ENCODE assay signal across 10 mouse cellular contexts in the genomic region with DNA sequence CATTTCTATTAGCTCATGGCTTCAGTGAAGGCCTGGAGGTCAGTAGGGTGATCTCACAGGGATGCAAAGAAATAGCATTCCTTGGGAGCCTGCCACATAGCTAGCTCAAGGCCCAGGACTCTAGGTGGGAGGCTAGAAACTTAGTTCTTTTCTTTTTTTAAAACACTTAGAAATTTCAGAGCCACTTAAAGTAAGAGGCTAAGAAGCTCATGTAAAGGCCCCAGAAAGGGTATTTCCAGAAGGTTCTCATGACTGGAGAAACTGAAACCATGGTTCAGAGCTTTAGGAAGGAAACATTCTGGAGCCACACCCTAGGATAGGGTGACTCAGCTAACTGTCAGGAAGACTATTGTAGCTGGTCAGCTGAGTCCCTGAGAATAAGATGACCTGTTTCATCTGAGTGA. TPM values are rescaled to one million over a fixed set of nuclear protein-coding genes. Genes with fewer than 3 reads are reported as not detected.
DNase-seq lines count a peak whose midpoint lies in the region; ATAC-seq and TF ChIP-seq lines count a peak whose summit lies in the region.
"Had no signal": no experiment of that assay in that cellular context is flagged by ENCODE, and none has a peak within 500 bp of the region (broad histone marks: within the 10 kb centered on the region; RNA-seq: fewer than 3 reads in every experiment).

No protein-coding gene starts in this region.

- no peak for DNase-seq in liver, embryonic 14.5 days (ENCODE audit: low read depth in 3 of 3, low spot score in 3 of 3)
- DNase-seq in liver (no peak), ZHBTc4 (ENCODE audit: low read depth, low spot score) (peak; percentile 5)
- DNase-seq in large intestine, adult 2 months (ENCODE audit: low read depth, low spot score): peak; percentile 65
- no peak for DNase-seq in left cerebral cortex, adult 11 months (ENCODE audit: low spot score)
- no peak for DNase-seq in hindbrain, postnatal 0 days (ENCODE audit: low spot score)
- DNase-seq: gastrocnemius, postnatal 36 days had no signal

- no peak for TF ChIP-seq POLR2A in small intestine, adult 2 months (IDR thresholded peaks at IDR 0.05; ENCODE audit: low read depth, low read length)

- no peak overlapping the region for H3K4me3 ChIP-seq in liver, embryonic 14.5 days (ENCODE audit: insufficient read depth in 1 of 2, low read depth in 2 of 2, low read length in 2 of 2)
- no peak overlapping the region for H3K4me3 ChIP-seq in small intestine, adult 2 months (ENCODE audit: low read depth, low read length)
- no peak overlapping the region for H3K4me3 ChIP-seq in hindbrain, postnatal 0 days (ENCODE audit: low read length)
- H3K4me3 ChIP-seq: embryonic facial prominence, embryonic 13.5 days had no signal

- no peak for TF ChIP-seq CTCF in liver, embryonic 14.5 days (IDR thresholded peaks at IDR 0.05; ENCODE audit: low read depth)
- TF ChIP-seq CTCF in small intestine, adult 2 months (IDR thresholded peaks at IDR 0.05; ENCODE audit: extremely low read depth, insufficient read length, insufficient replicate concordance, low read depth, low read length): no peak
- TF ChIP-seq CTCF in hindbrain, postnatal 0 days (IDR thresholded peaks at IDR 0.05; ENCODE audit: low read depth): no peak

- H3K36me3 ChIP-seq in liver, embryonic 14.5 days (replicated peaks; ENCODE audit: control insufficient read depth, insufficient read depth, low read depth): no peaks in the 10 kb centered on the region
- H3K36me3 ChIP-seq in small intestine, adult 2 months (ENCODE audit: control insufficient read depth, insufficient read depth, low read length): no peaks in the 10 kb centered on the region
- no peaks in the 10 kb centered on the region for H3K36me3 ChIP-seq in hindbrain, postnatal 0 days (ENCODE audit: insufficient read depth, low read length)
- H3K36me3 ChIP-seq: embryonic facial prominence, embryonic 13.5 days had no signal

- no peak overlapping the region for H3K4me2 ChIP-seq in liver, embryonic 14.5 days (ENCODE audit: low read depth)
- H3K4me2 ChIP-seq in hindbrain, postnatal 0 days (ENCODE audit: low read depth, low read length): no peak overlapping the region
- H3K4me2 ChIP-seq: embryonic facial prominence, embryonic 13.5 days; midbrain, embryonic 11.5 days had no signal

- no peaks in the 10 kb centered on the region for H3K27me3 ChIP-seq in liver, embryonic 14.5 days (ENCODE audit: control insufficient read depth, insufficient read depth, low read length)
- no peaks in the 10 kb centered on the region for H3K27me3 ChIP-seq in small intestine, adult 2 months (ENCODE audit: control insufficient read depth, insufficient read depth, low read length)
- H3K27me3 ChIP-seq in hindbrain, postnatal 0 days (ENCODE audit: insufficient read depth, low read length): no peaks in the 10 kb centered on the region
- H3K27me3 ChIP-seq: embryonic facial prominence, embryonic 13.5 days had no signal

- H3K27ac ChIP-seq in liver, embryonic 14.5 days: no peak overlapping the region
- peak overlapping the region; percentile 95 for H3K27ac ChIP-seq in small intestine, adult 2 months (ENCODE audit: insufficient read depth, low read depth, low read length)
- no peak overlapping the region for H3K27ac ChIP-seq in hindbrain, postnatal 0 days
- H3K27ac ChIP-seq: embryonic facial prominence, embryonic 13.5 days had no signal

- no peak overlapping the region for H3K9ac ChIP-seq in liver, embryonic 14.5 days (replicated peaks)
- no peak overlapping the region for H3K9ac ChIP-seq in hindbrain, postnatal 0 days (replicated peaks; ENCODE audit: low read length)
- H3K9ac ChIP-seq: embryonic facial prominence, embryonic 13.5 days had no signal

- H3K9me3 ChIP-seq in liver, embryonic 14.5 days (ENCODE audit: control insufficient read depth, low read length): no peaks in the 10 kb centered on the region
- no peaks in the 10 kb centered on the region for H3K9me3 ChIP-seq in hindbrain, postnatal 0 days (ENCODE audit: low read length)
- H3K9me3 ChIP-seq: embryonic facial prominence, embryonic 13.5 days had no signal

- no peak for TF ChIP-seq EP300 in liver, embryonic 14.5 days (IDR thresholded peaks at IDR 0.05; ENCODE audit: low read depth)

- peak; percentile 39; the same call in 1 of the 2 replicates for ATAC-seq in liver, embryonic 14.5 days (ENCODE audit: insufficient read depth)
- no peak for ATAC-seq in hindbrain, postnatal 0 days

- peaks cover 0 to 8% of the 10 kb centered on the region in 2 experiments; a peak in 2 of 4 replicates for H3K4me1 ChIP-seq in liver, embryonic 14.5 days (replicated peaks; ENCODE audit: control insufficient read depth in 2 of 2, insufficient read depth in 2 of 2, low read length in 1 of 2)
- peaks cover 23% of the 10 kb centered on the region; the same call in 1 of the 2 replicates for H3K4me1 ChIP-seq in small intestine, adult 2 months (ENCODE audit: control insufficient read depth, insufficient read depth, insufficient read length, low read length)
- H3K4me1 ChIP-seq in hindbrain, postnatal 0 days (ENCODE audit: insufficient read depth, low read length): no peaks in the 10 kb centered on the region
- H3K4me1 ChIP-seq: embryonic facial prominence, embryonic 13.5 days had no signal

RNA-seq across cellular contexts. Expression of gene Plxna1, which starts 51.1 kb away (rescaled TPM):
- 2.6 TPM in 2 replicates for polyA plus RNA-seq in liver, embryonic 14.5 days (2012; rRNA removed)
- polyA plus RNA-seq in liver, embryonic 14.5 days (2014; fragmentation: Nextera tagmentation; extraction: Ambion mirVana): 1.7 TPM in 2 replicates
- polyA plus RNA-seq in large intestine, adult 2 months (2012; rRNA removed): 14.0 and 27.0 TPM in 2 replicates
- 12.7 and 24.3 TPM in 2 replicates for polyA plus RNA-seq in small intestine, adult 2 months (2012; rRNA removed)
- 135 and 145 TPM in 2 replicates for total RNA-seq in hindbrain, postnatal 0 days (2014; rRNA removed)
- polyA plus RNA-seq in hindbrain, postnatal 0 days (2015; fragmentation: Nextera tagmentation; extraction: Ambion mirVana): 25.3 and 30.6 TPM in 2 replicates

Comparison
In these comparisons a context has a peak if more than half of its experiments do, and no peak if none do; other contexts are left out.
1. DNase-seq: peak in ZHBTc4 (single experiment) and large intestine, adult 2 months (single experiment); none in liver, embryonic 14.5 days (0 of 3), liver (single experiment), left cerebral cortex, adult 11 months (single experiment) and hindbrain, postnatal 0 days (single experiment).